Mouse (Mus musculus) forebrain, embryonic 11.5 days (tissue): Measurements from ENCODE around the gene Cnih2. TPM values are rescaled to one million over a fixed set of nuclear protein-coding genes. Genes with fewer than 3 reads are reported as not detected.
A peak's percentile ranks its signal among the peaks of the same experiment; 100 is the strongest.

Source experiments
- ATAC-seq: fragments of 200-750 bp; cut with Nextera tagmentation; replicated peaks from 2 replicates; pipeline ENCODE4 v1.8.0; 2017; ENCODE audit warnings: moderate TSS enrichment; ENCODE audit not compliant: low FRiP score
- DNase-seq: peaks from one replicate; pipeline ENCODE4 v3.0.0-alpha.2; 2017; ENCODE audit warnings: low spot score
- H3K27ac ChIP-seq: fragments of 300-500 bp; sonication (generic); 2 replicates; pipeline ENCODE4 v1.5.1; 2014; ENCODE audit warnings: low read depth, low read length
- H3K27me3 ChIP-seq: fragments of 300-500 bp; sonication (generic); 2 replicates; pipeline ENCODE4 v1.6.1; 2014; ENCODE audit warnings: mild to moderate bottlenecking, low read length, mixed read lengths; ENCODE audit not compliant: control insufficient read depth, insufficient read depth
- H3K36me3 ChIP-seq: fragments of 300-500 bp; sonication (generic); 2 replicates; pipeline ENCODE4 v1.6.1; 2014; ENCODE audit warnings: mild to moderate bottlenecking, low read length, moderate library complexity, mixed read lengths; ENCODE audit not compliant: control insufficient read depth, insufficient read depth
- H3K4me1 ChIP-seq: fragments of 300-500 bp; sonication (generic); replicated peaks from 2 replicates; pipeline ENCODE4 v1.6.1; 2014; ENCODE audit warnings: low read length, mixed read lengths; ENCODE audit not compliant: control insufficient read depth, insufficient read depth
- H3K4me2 ChIP-seq: fragments of 300-500 bp; sonication (generic); 2 replicates; pipeline ENCODE4 v1.6.1; 2014; ENCODE audit warnings: low read depth, mild to moderate bottlenecking, low read length, moderate library complexity, mixed read lengths; ENCODE audit not compliant: severe bottlenecking
- H3K4me3 ChIP-seq: fragments of 300-500 bp; sonication (generic); 2 replicates; pipeline ENCODE4 v1.5.1; 2014; ENCODE audit warnings: low read depth, low read length
- H3K9ac ChIP-seq: fragments of 300-500 bp; sonication (generic); 2 replicates; pipeline ENCODE4 v1.6.1; 2014; ENCODE audit warnings: low read length
- H3K9me3 ChIP-seq: fragments of 300-500 bp; sonication (generic); 2 replicates; pipeline ENCODE4 v1.6.1; 2016; ENCODE audit warnings: low read length, mixed read lengths; ENCODE audit not compliant: control insufficient read depth
- WGBS: fragments of 180-500 bp; shearing (Covaris S2); extraction: QIAGEN DNeasy Blood & Tissue Kit; methylation state at CpG from one replicate; pipeline ENCODE4 v1.1.7; 2014; 5-methylcytosine and 5-hydroxymethylcytosine counted together
- polyA plus RNA-seq: library from polyadenylated mRNA; unstranded; fragments of >200 nt; fragmentation: Nextera tagmentation; extraction: Ambion mirVana; gene quantifications from 2 replicates; pipeline ENCODE4 v1.2.1, GENCODE M21; 2014

The Cnih2 gene
- polyA plus RNA-seq, 1 experiment from 2014 or later, result 93.2 TPM

DNA sequence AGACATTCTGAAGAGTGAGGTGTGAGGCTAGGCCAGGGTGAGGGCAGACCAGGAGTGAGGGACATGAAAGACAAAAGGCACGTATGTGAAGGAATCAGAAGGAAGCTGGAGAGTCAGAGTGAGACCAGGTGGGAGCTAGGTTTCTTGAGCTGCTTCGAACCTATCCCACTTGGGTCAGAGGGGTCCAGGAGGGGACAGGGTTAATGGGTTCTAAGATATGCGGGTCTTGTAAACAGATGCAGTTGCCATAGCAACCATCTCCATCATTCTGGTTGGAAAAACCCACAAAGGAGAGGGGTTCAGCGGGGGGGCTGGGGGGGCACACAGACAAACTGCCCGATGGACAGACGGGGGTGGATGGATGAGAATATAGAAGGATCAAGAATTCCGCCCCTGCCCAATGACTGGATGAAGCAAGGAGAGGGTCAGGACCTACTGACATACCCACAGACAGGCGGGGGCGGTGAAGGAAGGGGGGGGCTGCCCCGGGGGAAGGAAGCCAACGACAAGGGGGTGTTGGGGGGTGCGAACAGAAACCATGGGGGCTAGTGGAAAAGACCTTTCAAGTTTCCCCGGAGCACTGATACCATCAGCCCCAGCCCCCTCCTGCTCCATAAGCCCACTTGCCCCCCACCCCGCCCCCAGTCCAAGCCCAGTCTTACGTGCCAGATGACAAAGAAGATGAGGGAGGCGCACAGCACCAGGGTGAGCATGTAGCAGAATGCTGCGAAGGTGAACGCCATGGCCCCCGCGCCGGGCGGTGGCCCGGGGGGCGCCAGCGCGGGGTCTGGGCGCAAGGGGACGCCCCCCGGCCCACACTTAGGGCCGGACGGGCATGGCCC is 579 bp downstream of the Cnih2 start:
- Histone ChIP-seq H3K4me3 (peak overlapping the region; percentile 57), H3K9me3 (no peaks in the 10 kb centered on the region), H3K9ac (peak overlapping the region; percentile 88), H3K36me3 (peaks cover 11% of the 10 kb centered on the region; the same call in 1 of the 2 replicates), H3K4me1 (peaks cover 21% of the 10 kb centered on the region), H3K27ac (peak overlapping the region; percentile 19; the same call in 1 of the 2 replicates), H3K27me3 (no peaks in the 10 kb centered on the region), H3K4me2 (peak overlapping the region; percentile 97)
- WGBS, result 3% methylated on average over 24 of the region's 31 CpGs
- ATAC-seq (no peak; the same call in 1 of the 2 replicates), DNase-seq (no peak)

DNA sequence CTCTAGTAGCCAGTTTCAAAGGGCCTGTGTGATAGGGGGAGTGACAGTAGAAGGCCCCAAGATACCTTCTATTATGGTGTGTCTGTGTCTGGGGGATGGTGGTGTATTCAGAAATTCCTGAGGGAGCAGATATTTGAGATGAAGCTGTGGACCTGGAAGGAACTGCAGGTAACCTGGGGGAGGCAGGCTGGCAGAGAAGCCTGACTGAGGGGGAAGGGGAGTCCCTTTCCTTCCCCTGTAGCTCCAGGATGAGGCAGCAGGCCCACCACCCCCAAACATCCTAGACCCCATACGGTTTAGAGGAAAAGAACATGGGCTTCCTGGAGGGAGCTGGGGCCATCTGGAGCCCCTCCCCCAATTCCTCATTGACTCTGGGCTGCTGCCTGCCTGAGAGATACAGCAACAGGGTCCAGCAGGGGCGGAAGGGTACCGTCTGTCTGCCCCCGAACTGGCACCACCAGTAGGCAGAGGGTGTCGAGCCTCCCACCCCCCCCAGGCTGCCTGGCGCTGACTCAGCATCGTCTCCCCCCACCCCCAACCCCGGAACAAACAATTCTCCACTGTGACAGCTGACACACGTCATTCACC is 2.3 kb downstream of the Cnih2 start:
- no peak overlapping the region for H3K27ac ChIP-seq
- H3K4me1 ChIP-seq, result peaks cover 23% of the 10 kb centered on the region
- WGBS, result 15% methylated on average over 9 of the region's 9 CpGs

DNA sequence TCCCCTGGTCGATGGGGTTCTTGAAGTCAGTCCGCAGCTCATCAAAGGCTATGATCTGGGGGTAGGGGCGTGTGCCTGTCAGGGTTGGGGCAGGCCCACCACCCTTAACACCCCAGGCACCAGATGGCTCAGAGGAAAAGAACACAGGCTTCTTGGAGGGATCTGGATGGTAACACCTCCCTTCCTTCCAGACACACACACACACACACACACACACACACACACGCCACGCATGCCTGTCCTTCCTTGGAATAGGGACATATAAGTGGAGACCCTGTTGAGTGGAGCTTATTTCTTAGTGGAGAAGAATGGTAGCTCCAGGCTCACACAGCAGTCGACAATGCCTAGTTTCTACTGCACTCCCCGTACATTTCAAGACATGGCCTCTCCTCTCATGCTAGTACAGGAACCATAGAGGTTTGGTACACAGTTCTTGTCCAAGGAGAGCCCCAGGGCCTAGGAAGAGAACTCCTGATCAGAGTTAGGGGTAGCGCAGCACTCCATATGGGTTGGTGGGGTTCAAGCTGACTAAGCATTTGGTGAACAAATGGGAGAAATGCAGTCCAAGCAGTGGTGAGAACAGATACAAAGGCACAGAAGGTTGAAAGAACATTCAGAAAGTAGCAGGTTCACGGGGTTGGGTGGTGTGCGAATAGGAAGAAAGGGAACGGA is 3.4 kb downstream of the Cnih2 start:
- Histone ChIP-seq H3K27me3 (no peaks in the 10 kb centered on the region), H3K4me3 (peak overlapping the region; percentile 18), H3K36me3 (no peaks in the 10 kb centered on the region), H3K9me3 (no peaks in the 10 kb centered on the region), H3K4me1 (peaks cover 23% of the 10 kb centered on the region), H3K9ac (peak overlapping the region; percentile 6; the same call in 1 of the 2 replicates), H3K4me2 (peak overlapping the region; percentile 46), H3K27ac (peak overlapping the region; percentile 15; the same call in 1 of the 2 replicates)
- 34% methylated on average over 11 of the region's 11 CpGs for WGBS
- no peak for DNase-seq
- peak; percentile 13 for ATAC-seq

More for the DNA sequence above, 2.3 kb downstream of the Cnih2 start:
- Histone ChIP-seq H3K36me3 (peaks cover 9% of the 10 kb centered on the region; the same call in 1 of the 2 replicates), H3K9ac (peak overlapping the region; percentile 9; the same call in 1 of the 2 replicates), H3K4me3 (peak overlapping the region; percentile 57), H3K4me2 (peak overlapping the region; percentile 97), H3K27me3 (no peaks in the 10 kb centered on the region), H3K9me3 (no peaks in the 10 kb centered on the region)
- DNase-seq, result no peak
- no peak for ATAC-seq

DNA sequence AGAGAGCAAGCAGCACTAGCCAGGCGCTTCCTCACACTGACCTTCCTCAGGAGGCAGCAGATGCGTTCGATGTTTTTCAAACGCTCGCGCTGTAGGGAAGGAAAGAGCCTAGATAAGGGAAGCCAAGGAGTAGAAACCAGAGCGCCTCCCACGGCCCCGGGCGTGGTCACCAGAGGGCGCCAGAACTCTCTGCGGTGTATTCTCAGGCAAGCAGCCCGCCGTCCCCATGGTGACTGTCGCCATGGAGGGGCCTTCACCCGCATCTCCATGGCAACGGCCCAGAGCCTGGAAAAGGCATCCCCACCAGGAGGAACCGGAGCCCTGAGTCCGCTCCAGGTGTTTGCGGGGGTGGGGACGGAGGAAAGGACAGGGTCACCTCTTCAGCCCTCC is 4.1 kb downstream of the Cnih2 start:
- peak overlapping the region; percentile 18 for H3K4me3 ChIP-seq
- 0 out of 2 replicates have a peak overlapping the region, but pooled peaks have one; percentile 15 for H3K27ac ChIP-seq
- H3K4me1 ChIP-seq, result peaks cover 25% of the 10 kb centered on the region
- H3K27me3 ChIP-seq, result no peaks in the 10 kb centered on the region
- H3K4me2 ChIP-seq, result peak overlapping the region; percentile 46
- peak overlapping the region; percentile 6; the same call in 1 of the 2 replicates for H3K9ac ChIP-seq
- ATAC-seq (peak; percentile 76), DNase-seq (peak; percentile 99)
- WGBS, result 1% methylated on average over 21 of the region's 21 CpGs
- H3K9me3 ChIP-seq, result no peaks in the 10 kb centered on the region
- no peaks in the 10 kb centered on the region for H3K36me3 ChIP-seq

DNA sequence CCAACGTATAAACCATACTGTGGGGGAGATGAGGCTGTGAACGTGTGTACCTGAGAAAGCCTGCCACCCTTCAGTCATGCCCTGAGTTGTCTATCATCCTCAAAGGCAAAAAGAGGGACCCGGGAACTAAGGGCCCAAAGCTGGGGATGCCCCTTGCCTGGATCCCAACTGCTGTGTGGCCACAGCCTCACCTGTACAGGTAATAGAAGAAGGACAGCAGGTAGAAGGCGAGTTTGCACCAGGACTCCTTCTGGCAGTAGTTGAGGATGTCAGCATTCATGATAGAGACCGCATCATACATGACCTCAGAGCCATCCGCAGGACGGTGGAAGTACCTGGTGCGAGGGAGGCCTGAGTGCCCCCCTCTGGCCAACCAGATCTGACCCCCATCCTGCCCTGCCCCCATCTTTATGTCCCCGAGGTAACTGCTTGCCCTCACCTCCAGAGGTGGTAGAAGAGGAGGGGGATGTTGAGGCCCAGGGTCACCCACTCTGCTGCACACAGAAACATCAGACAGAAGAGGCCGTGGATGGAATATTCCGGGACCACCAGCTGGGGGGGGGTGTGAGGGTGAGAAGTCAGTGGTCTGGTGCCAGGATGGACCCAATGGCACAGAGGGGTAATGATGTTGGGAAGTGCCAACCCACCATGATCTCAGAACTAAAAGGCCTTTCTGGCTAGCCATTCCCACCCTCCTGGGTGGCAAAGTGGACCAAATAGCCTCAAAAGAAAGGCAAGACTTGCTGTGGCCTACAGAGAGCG is 4.7 kb downstream of the Cnih2 start:
- H3K9ac ChIP-seq, result no peak overlapping the region; the same call in 1 of the 2 replicates
- peaks cover 29% of the 10 kb centered on the region for H3K4me1 ChIP-seq
- no peaks in the 10 kb centered on the region for H3K9me3 ChIP-seq
- H3K27ac ChIP-seq, result no peak overlapping the region
- H3K4me2 ChIP-seq, result peak overlapping the region; percentile 46; the same call in 1 of the 2 replicates
- DNase-seq (no peak), ATAC-seq (peak; percentile 7)
- WGBS, result 72% methylated on average over 12 of the region's 12 CpGs
- H3K36me3 ChIP-seq, result no peaks in the 10 kb centered on the region
- peak overlapping the region; percentile 18; the same call in 1 of the 2 replicates for H3K4me3 ChIP-seq
- H3K27me3 ChIP-seq, result no peaks in the 10 kb centered on the region

DNA sequence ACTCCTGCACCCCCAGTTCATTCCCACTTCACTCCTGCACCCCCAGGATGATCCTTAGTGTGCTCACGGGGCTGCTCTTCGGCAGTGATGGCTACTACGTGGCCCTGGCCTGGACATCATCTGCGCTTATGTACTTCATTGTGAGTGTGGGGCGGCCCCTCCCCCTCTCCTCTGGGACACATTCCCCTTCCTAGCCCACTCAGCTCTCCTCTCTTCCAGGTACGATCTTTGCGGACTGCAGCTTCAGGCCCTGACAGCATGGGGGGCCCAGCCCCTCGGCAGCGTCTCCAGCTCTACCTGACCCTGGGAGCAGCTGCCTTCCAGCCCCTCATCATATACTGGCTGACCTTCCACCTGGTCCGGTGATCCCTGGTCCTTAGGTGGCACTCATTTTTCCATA is 6.2 kb downstream of the Cnih2 start:
- no peak overlapping the region for H3K9ac ChIP-seq
- 89% methylated on average over 10 of the region's 10 CpGs for WGBS
- H3K4me2 ChIP-seq, result no peak overlapping the region
- peaks cover 33% of the 10 kb centered on the region for H3K4me1 ChIP-seq
- ATAC-seq (no peak), DNase-seq (no peak)
- H3K9me3 ChIP-seq, result no peaks in the 10 kb centered on the region
- H3K27ac ChIP-seq, result no peak overlapping the region
- no peaks in the 10 kb centered on the region for H3K36me3 ChIP-seq
- H3K4me3 ChIP-seq, result no peak overlapping the region
- no peaks in the 10 kb centered on the region for H3K27me3 ChIP-seq

DNA sequence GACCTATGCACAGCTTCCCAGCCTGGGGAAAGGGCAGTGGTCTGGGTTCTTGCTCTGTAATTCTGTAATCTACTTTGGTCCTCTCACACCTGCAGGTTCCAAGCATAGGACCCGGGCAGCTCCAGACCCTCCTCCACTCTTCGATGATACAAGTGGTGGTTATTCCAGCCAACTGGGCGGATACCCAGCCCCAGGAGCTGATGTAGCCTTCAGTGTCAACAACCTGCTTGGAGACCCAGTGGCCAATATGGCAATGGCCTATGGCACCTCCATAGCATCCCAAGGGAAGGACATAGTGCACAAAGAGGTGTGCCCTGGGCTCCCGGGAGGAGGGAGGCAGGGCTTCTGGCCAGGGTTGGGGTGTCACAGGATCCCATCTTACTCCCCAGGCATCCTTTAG is 9.0 kb downstream of the Cnih2 start:
- DNase-seq, result no peak
- Histone ChIP-seq H3K9me3 (no peaks in the 10 kb centered on the region), H3K9ac (no peak overlapping the region; the same call in 1 of the 2 replicates), H3K4me2 (peak overlapping the region; percentile 84), H3K36me3 (no peaks in the 10 kb centered on the region), H3K27me3 (peaks cover 20% of the 10 kb centered on the region), H3K27ac (no peak overlapping the region), H3K4me3 (peak overlapping the region; percentile 82), H3K4me1 (peaks cover 22% of the 10 kb centered on the region)
- WGBS, result 91% methylated on average over 4 of the region's 4 CpGs
- no peak for ATAC-seq
